Mouse (Mus musculus) G1E (cell line): ENCODE measurements at regions not wholly inside any gene's neighbourhood (a gene's known extent, or its start where the extent isn't known, plus 50 kb on each side); places are given as distances from the start of the nearest gene placed in this dataset.

Source experiments
- ATAC-seq: 2 replicates; pipeline ENCODE4 v1.8.0; 2016; ENCODE audit warnings: mild to moderate bottlenecking; ENCODE audit not compliant: insufficient number of reproducible peaks, poor library complexity, low FRiP score, severe bottlenecking; ENCODE audit errors: extremely low read depth
- DNase-seq: peaks from one replicate; pipeline ENCODE4 v3.0.0; 2012; ENCODE audit warnings: low spot score
- H3K27me3 ChIP-seq: 2 replicates; pipeline ENCODE4 v1.6.1; 2012; ENCODE audit warnings: mild to moderate bottlenecking, low read length, inconsistent platforms; ENCODE audit not compliant: insufficient read depth
- H3K36me3 ChIP-seq: replicated peaks from 2 replicates; pipeline ENCODE3; 2012; ENCODE audit warnings: mild to moderate bottlenecking, inconsistent platforms
- H3K4me1 ChIP-seq: 2 replicates; pipeline ENCODE4 v1.6.1; 2012; ENCODE audit warnings: low read depth, low read length, inconsistent platforms, mixed read lengths; ENCODE audit not compliant: insufficient read depth
- H3K4me3 ChIP-seq: 2 replicates; pipeline ENCODE4 v1.5.1; 2012; ENCODE audit warnings: low read depth, mild to moderate bottlenecking, inconsistent platforms, low read length, moderate library complexity, mixed read lengths
- H3K9me3 ChIP-seq: replicated peaks from 2 replicates; pipeline ENCODE4 v1.6.1; 2012; ENCODE audit warnings: inconsistent platforms
- CTCF ChIP-seq: IDR thresholded peaks from 2 replicates; pipeline ENCODE4 v1.5.1; 2012; ENCODE audit warnings: low read depth, low read length, inconsistent platforms, mixed read lengths
- GATA1 ChIP-seq: IDR thresholded peaks from 2 replicates; pipeline ENCODE4 v1.6.1; 2012; ENCODE audit warnings: borderline replicate concordance, low read length, inconsistent platforms, mixed read lengths
- GATA2 ChIP-seq: IDR thresholded peaks from 2 replicates; pipeline ENCODE4 v1.6.1; 2012; ENCODE audit warnings: low read depth, low read length, inconsistent platforms, borderline replicate concordance
- POLR2AphosphoS5 ChIP-seq: IDR thresholded peaks from 2 replicates; pipeline ENCODE4 v1.6.1; 2012; ENCODE audit warnings: low read depth, low read length, inconsistent platforms; ENCODE audit not compliant: insufficient replicate concordance
- TAL1 ChIP-seq: conservative IDR thresholded peaks from 2 replicates; pipeline ENCODE4 v1.6.1; 2012; ENCODE audit warnings: low read depth, low read length, inconsistent platforms, mixed read lengths

DNA sequence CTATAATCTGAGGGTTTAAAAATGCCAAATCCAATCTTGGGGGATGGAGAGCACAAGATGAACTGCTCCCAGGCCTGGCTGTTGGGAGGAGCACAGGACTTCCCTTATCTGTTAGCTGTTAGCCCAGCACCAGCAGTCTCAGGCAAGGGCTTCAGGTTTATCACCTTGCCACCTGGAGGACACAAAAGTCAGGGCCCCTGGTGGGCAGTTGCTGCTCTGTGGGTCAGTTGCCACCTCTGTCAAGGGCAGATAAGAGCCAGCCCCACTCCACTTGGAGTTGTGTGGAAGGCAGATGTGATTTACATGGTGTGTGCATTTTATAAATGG lies 269.7 kb upstream of the Myt1l start:
- Histone ChIP-seq H3K4me3 (no peak overlapping the region), H3K4me1 (no peaks in the 10 kb centered on the region), H3K9me3 (peaks cover 68% of the 10 kb centered on the region), H3K27me3 (no peaks in the 10 kb centered on the region), H3K36me3 (no peaks in the 10 kb centered on the region)
- DNase-seq (no peak), ATAC-seq (no peak)
- TF ChIP-seq CTCF = no peak
- TF ChIP-seq POLR2AphosphoS5 = no peak
- no peak for TF ChIP-seq GATA2
- no peak for TF ChIP-seq GATA1
- no peak for TF ChIP-seq TAL1

DNA sequence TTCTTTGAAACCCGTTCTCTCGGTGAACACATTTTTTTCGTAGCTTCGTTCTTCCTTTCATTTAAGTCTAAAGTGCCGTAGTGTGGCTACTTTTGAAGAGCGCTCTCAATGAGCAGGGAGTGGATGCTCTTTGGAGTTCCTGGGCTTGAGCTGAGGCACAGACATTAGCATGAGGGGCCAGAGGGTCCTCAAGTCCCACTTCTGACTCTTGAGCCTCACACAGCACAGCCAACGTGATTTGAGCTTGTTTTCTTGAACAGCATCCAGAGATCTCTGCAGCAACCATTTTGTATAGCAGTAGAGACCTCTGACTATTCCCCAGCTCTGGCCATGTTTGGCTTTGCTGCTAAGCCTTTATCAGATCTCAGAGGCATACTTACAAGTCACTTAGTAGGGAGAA lies 269.2 kb upstream of the Myt1l start:
- H3K4me3 ChIP-seq = no peak overlapping the region
- peaks cover 64% of the 10 kb centered on the region for H3K9me3 ChIP-seq
- H3K36me3 ChIP-seq = no peaks in the 10 kb centered on the region
- no peaks in the 10 kb centered on the region for H3K4me1 ChIP-seq
- TF ChIP-seq POLR2AphosphoS5 (no peak), CTCF (no peak), GATA1 (no peak), GATA2 (no peak), TAL1 (no peak)
- ATAC-seq (no peak), DNase-seq (no peak)
- no peaks in the 10 kb centered on the region for H3K27me3 ChIP-seq

DNA sequence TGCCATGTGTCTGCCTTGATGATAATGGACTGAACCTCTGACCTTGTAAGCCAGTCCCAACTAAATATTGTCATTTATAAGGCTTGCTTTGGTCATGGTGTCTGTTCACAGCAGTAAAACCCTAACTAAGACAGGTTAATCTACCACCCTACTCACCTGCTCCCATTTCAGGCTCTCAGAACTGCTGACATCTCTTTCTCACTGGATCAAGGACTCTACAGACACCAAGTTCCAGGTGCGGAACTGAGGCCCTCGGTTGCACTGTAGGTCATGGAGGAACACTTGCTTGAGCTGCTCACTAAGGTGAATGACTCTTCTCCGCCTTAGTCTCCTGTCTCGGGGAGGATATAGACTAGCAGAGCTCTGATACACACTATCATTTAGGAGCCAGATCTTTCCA lies 254.0 kb upstream of the Myt1l start:
- TF ChIP-seq POLR2AphosphoS5 (no peak), GATA1 (no peak), CTCF (no peak), TAL1 (no peak), GATA2 (no peak)
- Histone ChIP-seq H3K36me3 (no peaks in the 10 kb centered on the region), H3K4me3 (no peak overlapping the region), H3K9me3 (peaks cover 69% of the 10 kb centered on the region), H3K4me1 (no peaks in the 10 kb centered on the region), H3K27me3 (no peaks in the 10 kb centered on the region)
- DNase-seq (no peak), ATAC-seq (no peak)

DNA sequence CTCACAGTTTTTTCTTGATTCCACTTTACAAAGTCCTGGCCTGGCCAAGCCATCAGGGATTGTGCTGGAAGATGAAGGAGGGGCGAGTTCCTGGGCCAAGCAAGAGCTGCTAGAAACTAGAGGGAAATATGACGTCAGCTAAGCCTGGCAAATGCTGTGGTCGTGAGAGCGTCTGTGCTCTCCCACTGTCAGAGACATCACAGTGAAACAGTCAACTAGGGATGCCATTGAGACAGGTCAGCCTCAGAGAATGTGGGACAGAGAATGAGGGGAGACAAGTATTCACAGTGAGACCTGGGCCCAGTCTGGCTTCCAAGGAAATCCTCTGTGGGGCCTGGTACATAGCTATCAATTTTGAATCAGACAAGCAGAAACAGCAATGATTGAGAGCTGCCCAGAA lies 252.5 kb upstream of the Myt1l start:
- Histone ChIP-seq H3K4me3 (no peak overlapping the region), H3K27me3 (no peaks in the 10 kb centered on the region), H3K36me3 (no peaks in the 10 kb centered on the region), H3K4me1 (no peaks in the 10 kb centered on the region), H3K9me3 (peaks cover 74% of the 10 kb centered on the region)
- DNase-seq = no peak
- no peak for ATAC-seq
- no peak for TF ChIP-seq GATA2
- no peak for TF ChIP-seq GATA1
- no peak for TF ChIP-seq TAL1
- TF ChIP-seq POLR2AphosphoS5 = no peak
- no peak for TF ChIP-seq CTCF

DNA sequence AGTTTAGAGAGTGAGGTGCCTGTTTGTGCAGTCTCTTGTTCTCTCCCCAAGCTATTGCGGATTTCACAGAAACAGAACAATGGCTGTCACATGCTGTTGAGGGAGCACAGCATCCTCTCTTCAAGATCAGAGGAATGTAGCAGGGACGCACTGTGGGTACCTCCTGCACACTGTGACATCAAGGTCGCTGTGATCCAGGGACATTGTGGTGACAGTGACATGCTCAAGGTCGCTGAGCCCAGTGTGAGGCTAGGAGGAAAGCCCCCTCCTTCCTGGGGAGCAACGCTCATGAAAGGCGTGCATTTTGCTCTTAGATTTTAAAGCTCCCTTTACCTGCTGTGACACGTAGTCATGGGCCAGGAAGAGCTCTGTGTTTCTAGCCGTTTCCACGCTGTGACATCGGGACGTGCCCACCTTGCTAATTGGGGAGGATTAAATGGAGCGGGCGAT lies 248.5 kb upstream of the Myt1l start:
- Histone ChIP-seq H3K36me3 (no peaks in the 10 kb centered on the region), H3K27me3 (no peaks in the 10 kb centered on the region), H3K4me3 (no peak overlapping the region), H3K4me1 (no peaks in the 10 kb centered on the region), H3K9me3 (peaks cover 76% of the 10 kb centered on the region)
- no peak for TF ChIP-seq CTCF
- TF ChIP-seq POLR2AphosphoS5 = no peak
- no peak for TF ChIP-seq TAL1
- TF ChIP-seq GATA1 = no peak
- no peak for TF ChIP-seq GATA2
- DNase-seq (no peak), ATAC-seq (no peak)

DNA sequence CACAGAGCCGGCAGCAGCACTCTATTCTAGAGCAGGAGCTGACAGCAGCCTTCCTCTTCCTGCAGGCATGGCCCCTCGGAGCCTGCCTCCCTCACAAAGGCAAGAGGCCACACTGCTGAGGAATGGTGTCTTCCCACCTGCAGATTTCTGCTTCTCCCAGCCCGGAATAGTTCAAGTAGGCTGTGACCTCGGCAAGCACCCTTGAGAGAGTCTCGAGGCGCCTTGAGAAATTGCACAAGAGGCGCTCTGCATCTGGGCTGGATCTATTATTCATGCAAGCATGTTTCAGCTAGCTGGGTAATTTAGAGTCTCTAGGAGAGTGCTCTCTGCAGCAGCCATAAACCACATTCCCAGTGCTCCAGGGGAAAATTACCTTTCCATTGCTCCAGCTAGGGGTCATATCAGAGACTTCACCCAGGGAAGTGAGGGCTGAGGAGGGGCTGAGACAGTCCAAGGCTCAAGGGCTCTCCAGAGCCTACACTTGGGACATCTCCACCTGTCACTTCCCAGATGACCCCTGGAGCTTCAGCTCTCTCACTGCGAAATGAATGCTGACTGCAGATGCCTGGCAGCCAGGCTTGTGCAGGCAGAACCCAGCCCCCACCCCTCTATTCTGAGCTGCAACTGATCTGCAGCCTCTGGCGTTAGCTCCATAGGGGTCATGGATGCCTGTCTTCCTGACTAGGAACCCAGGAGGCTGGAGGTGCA lies 247.9 kb upstream of the Myt1l start:
- Histone ChIP-seq H3K27me3 (no peaks in the 10 kb centered on the region), H3K36me3 (no peaks in the 10 kb centered on the region), H3K4me1 (no peaks in the 10 kb centered on the region), H3K9me3 (peaks cover 72% of the 10 kb centered on the region), H3K4me3 (no peak overlapping the region)
- DNase-seq = no peak
- ATAC-seq = no peak
- no peak for TF ChIP-seq GATA1
- no peak for TF ChIP-seq GATA2
- no peak for TF ChIP-seq POLR2AphosphoS5
- no peak for TF ChIP-seq CTCF
- no peak for TF ChIP-seq TAL1
